32 mouse cellular contexts compared by ENCODE assay signal in the genomic region with DNA sequence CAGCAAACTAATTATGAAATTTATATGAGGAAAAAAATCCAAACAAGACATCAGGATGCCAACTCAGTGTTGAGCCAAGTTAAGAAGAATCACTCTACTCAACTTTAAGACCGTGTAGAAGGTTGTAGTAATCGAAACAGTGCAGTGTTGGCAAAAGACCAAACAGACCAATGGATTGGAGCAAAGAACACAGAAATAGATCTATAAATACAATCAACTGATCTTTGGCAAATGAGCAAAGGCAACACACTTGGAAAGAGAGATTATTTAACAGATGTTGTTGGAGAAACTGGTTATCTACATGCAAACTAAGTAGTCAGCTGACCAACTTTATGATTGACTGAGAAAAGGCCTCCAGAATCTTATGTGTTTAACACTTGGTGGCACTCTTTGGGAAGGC.
"Had no signal": no experiment of that assay in that cellular context is flagged by ENCODE, and none has a peak within 500 bp of the region (broad histone marks: within the 10 kb centered on the region; RNA-seq: fewer than 3 reads in every experiment).

No protein-coding gene starts in this region.

- H3K4me1 ChIP-seq: limb, embryonic 10.5 days; limb, embryonic 12.5 days; limb, embryonic 13.5 days; limb, embryonic 15.5 days; liver, embryonic 13.5 days; liver, embryonic 15.5 days; midbrain, embryonic 10.5 days; midbrain, embryonic 12.5 days; midbrain, embryonic 13.5 days; midbrain, embryonic 15.5 days; neural tube, embryonic 12.5 days had no signal

- H3K27ac ChIP-seq: left cerebral cortex, adult 2 months; limb, embryonic 10.5 days; limb, embryonic 12.5 days; limb, embryonic 13.5 days; limb, embryonic 15.5 days; liver, embryonic 13.5 days; liver, embryonic 14.5 days; liver, embryonic 15.5 days; lung, embryonic 15.5 days; macrophage; midbrain, embryonic 10.5 days; midbrain, embryonic 12.5 days; midbrain, embryonic 13.5 days; midbrain, embryonic 15.5 days; neural tube, embryonic 12.5 days had no signal

- H3K4me3 ChIP-seq: left cerebral cortex, adult 2 months; limb, embryonic 10.5 days; limb, embryonic 12.5 days; limb, embryonic 13.5 days; limb, embryonic 15.5 days; liver, embryonic 13.5 days; liver, embryonic 15.5 days; lung, embryonic 15.5 days; megakaryocyte, embryonic 14.5 days; midbrain, embryonic 10.5 days; midbrain, embryonic 12.5 days; midbrain, embryonic 13.5 days; midbrain, embryonic 15.5 days; myocyte; neural tube, embryonic 12.5 days had no signal

- H3K9me3 ChIP-seq: limb, embryonic 10.5 days; limb, embryonic 12.5 days; limb, embryonic 13.5 days; limb, embryonic 15.5 days; liver, embryonic 13.5 days; liver, embryonic 15.5 days; lung, embryonic 15.5 days; midbrain, embryonic 10.5 days; midbrain, embryonic 12.5 days; midbrain, embryonic 13.5 days; midbrain, embryonic 15.5 days; neural tube, embryonic 12.5 days had no signal

- H3K4me2 ChIP-seq: limb, embryonic 12.5 days; limb, embryonic 13.5 days; limb, embryonic 15.5 days; liver, embryonic 11.5 days; liver, embryonic 13.5 days; liver, embryonic 15.5 days; lung, embryonic 14.5 days; lung, embryonic 15.5 days; midbrain, embryonic 11.5 days; midbrain, embryonic 12.5 days; midbrain, embryonic 13.5 days; midbrain, embryonic 15.5 days; neural tube, embryonic 12.5 days had no signal

- DNase-seq: left cerebral cortex, postnatal 4 days; liver; liver, embryonic 13.5 days; liver, postnatal 0 days; lung, adult 18-20 months; lung, adult 2 months; lung, embryonic 14.5 days; lung, postnatal 10 days; lung, postnatal 14 days; lung, postnatal 36 days; lung, postnatal 4 days; midbrain, embryonic 14.5 days had no signal

- H3K9ac ChIP-seq: limb, embryonic 12.5 days; limb, embryonic 13.5 days; limb, embryonic 15.5 days; liver, embryonic 13.5 days; liver, embryonic 14.5 days; liver, embryonic 15.5 days; liver, postnatal 0 days; lung, embryonic 14.5 days; lung, embryonic 15.5 days; midbrain, embryonic 12.5 days; midbrain, embryonic 13.5 days; midbrain, embryonic 15.5 days; neural tube, embryonic 12.5 days had no signal

- H3K27me3 ChIP-seq: limb, embryonic 12.5 days; limb, embryonic 15.5 days; liver, embryonic 13.5 days; liver, embryonic 15.5 days; lung, embryonic 15.5 days; megakaryocyte, embryonic 14.5 days; midbrain, embryonic 12.5 days; midbrain, embryonic 13.5 days; midbrain, embryonic 15.5 days; neural tube, embryonic 12.5 days had no signal

- ATAC-seq: liver, postnatal 0 days; lung, postnatal 0 days; midbrain, embryonic 13.5 days; midbrain, embryonic 15.5 days; midbrain, embryonic 16.5 days had no signal

- H3K36me3 ChIP-seq: limb, embryonic 10.5 days; limb, embryonic 12.5 days; limb, embryonic 13.5 days; limb, embryonic 15.5 days; liver, embryonic 13.5 days; liver, embryonic 15.5 days; lung, embryonic 15.5 days; midbrain, embryonic 10.5 days; midbrain, embryonic 12.5 days; midbrain, embryonic 13.5 days; midbrain, embryonic 15.5 days; neural tube, embryonic 12.5 days had no signal
